ENCODE assay signal across 8 mouse cellular contexts in genomic region chr2:25196172-25196954, GRCm38 (mm10). TPM values are rescaled to one million over a fixed set of nuclear protein-coding genes. Genes with fewer than 3 reads are reported as not detected.
A peak's percentile ranks its signal among the peaks of the same experiment; 100 is the strongest.
DNase-seq lines count a peak whose midpoint lies in the region; ATAC-seq and TF ChIP-seq lines count a peak whose summit lies in the region.

Gene Tor4a (minus strand): TSS chr2:25196886.

- H3K4me2 ChIP-seq in hindbrain, embryonic 14.5 days (replicated peaks), result peak within 1 kb of the TSS; percentile 25
- H3K4me2 ChIP-seq in neural tube, embryonic 13.5 days, result peak within 1 kb of the TSS; percentile 37

- 18% methylated on average over 8 of the region's 8 CpGs for WGBS in hindbrain, embryonic 14.5 days
- 21% methylated on average over 8 of the region's 8 CpGs for WGBS in liver, adult 2 months
- WGBS in neural tube, embryonic 13.5 days, result 17% methylated on average over 8 of the region's 8 CpGs

- no peaks in the 10 kb centered on the region for H3K79me2 ChIP-seq in liver, adult 2 months (ENCODE audit: control insufficient read depth, insufficient read depth, low read length)

- 0 out of 2 replicates have a peak, but pooled peaks have one; percentile 25 for TF ChIP-seq POLR2A in liver, adult 2 months (IDR thresholded peaks at IDR 0.05; ENCODE audit: extremely low read depth, insufficient read depth, low read length)

- H3K27ac ChIP-seq in hindbrain, embryonic 14.5 days, result no peak within 1 kb of the TSS
- H3K27ac ChIP-seq in liver, adult 2 months (replicated peaks; ENCODE audit: insufficient read depth, low read depth, low read length), result peak within 1 kb of the TSS; percentile 62
- no peak within 1 kb of the TSS for H3K27ac ChIP-seq in neural tube, embryonic 13.5 days (replicated peaks)

- H3K4me3 ChIP-seq in hindbrain, embryonic 14.5 days (replicated peaks; ENCODE audit: low read length), result no peak within 1 kb of the TSS; the same call in 1 of the 2 replicates
- peak within 1 kb of the TSS; percentile 55 for H3K4me3 ChIP-seq in liver, adult 2 months (ENCODE audit: insufficient read depth, low read depth, low read length)
- peak within 1 kb of the TSS; percentile 9; the same call in 1 of the 2 replicates for H3K4me3 ChIP-seq in neural tube, embryonic 13.5 days

- TF ChIP-seq CTCF in liver, adult 2 months (IDR thresholded peaks at IDR 0.05; ENCODE audit: low read depth, low read length), result 0 out of 2 replicates have a peak, but pooled peaks have one; percentile 4

- H3K9ac ChIP-seq in hindbrain, embryonic 14.5 days, result no peak within 1 kb of the TSS
- peak within 1 kb of the TSS; percentile 51 for H3K9ac ChIP-seq in liver, adult 2 months (ENCODE audit: low read depth, low read length)
- no peak within 1 kb of the TSS for H3K9ac ChIP-seq in neural tube, embryonic 13.5 days

- DNase-seq in CD8-positive naive resting alpha-beta T cell, adult 2 months (ENCODE audit: low read depth in 2 of 2, low spot score in 2 of 2), result peak; percentile 61
- DNase-seq in adrenal gland, adult (ENCODE audit: inconsistent age in 2 of 2, low spot score in 1 of 2), result peak; percentile 91 to 96
- peak; percentile 73 for DNase-seq in gastrocnemius, adult 18-20 months (ENCODE audit: low spot score)
- DNase-seq in hindbrain, embryonic 14.5 days (ENCODE audit: low spot score), result no peak
- DNase-seq in liver, adult 2 months (ENCODE audit: extremely low read depth, low read depth, low spot score), result peak; percentile 66
- peak; percentile 81 for DNase-seq in thymus, postnatal 14 days
- no peak for DNase-seq in layer of hippocampus, adult 18-20 months (ENCODE audit: low spot score in 2 of 2)

- H3K36me3 ChIP-seq in hindbrain, embryonic 14.5 days (replicated peaks; ENCODE audit: control insufficient read depth, insufficient read depth), result peaks cover 35% of the 10 kb centered on the region
- H3K36me3 ChIP-seq in liver, adult 2 months (ENCODE audit: control insufficient read depth, insufficient read depth, low read length), result peaks cover 11% of the 10 kb centered on the region; the same call in 1 of the 2 replicates
- H3K36me3 ChIP-seq in neural tube, embryonic 13.5 days, result peaks cover 35% of the 10 kb centered on the region

- no peaks in the 10 kb centered on the region for H3K4me1 ChIP-seq in hindbrain, embryonic 14.5 days (replicated peaks; ENCODE audit: control insufficient read depth, insufficient read depth, low read length)
- peaks cover 5% of the 10 kb centered on the region; the same call in 1 of the 2 replicates for H3K4me1 ChIP-seq in liver, adult 2 months (ENCODE audit: control insufficient read depth, insufficient read depth, low read length)
- peaks cover 14% of the 10 kb centered on the region; the same call in 1 of the 2 replicates for H3K4me1 ChIP-seq in neural tube, embryonic 13.5 days (replicated peaks)

- no peak for ATAC-seq in hindbrain, embryonic 14.5 days (ENCODE audit: low FRiP score)
- ATAC-seq in neural tube, embryonic 13.5 days (ENCODE audit: low read depth), result no peak

- H3K27me3 ChIP-seq in hindbrain, embryonic 14.5 days (ENCODE audit: control insufficient read depth, insufficient read depth, low read length), result peaks cover 25% of the 10 kb centered on the region
- H3K27me3 ChIP-seq in liver, adult 2 months (ENCODE audit: control insufficient read depth, insufficient read depth, low read length), result no peaks in the 10 kb centered on the region
- peaks cover 42% of the 10 kb centered on the region for H3K27me3 ChIP-seq in neural tube, embryonic 13.5 days

- no peaks in the 10 kb centered on the region for H3K9me3 ChIP-seq in hindbrain, embryonic 14.5 days (ENCODE audit: control insufficient read depth, low read length)
- no peaks in the 10 kb centered on the region for H3K9me3 ChIP-seq in neural tube, embryonic 13.5 days

RNA-seq across cellular contexts. Expression of gene Tor4a, which starts in this region (rescaled TPM):
- total RNA-seq in gastrocnemius, adult 18-20 months (2021), result 1 to 10 TPM in 1 of 2 experiments, under 1 TPM in 1; 0.84 to 1.2 TPM
- polyA plus RNA-seq in hindbrain, embryonic 14.5 days (2014; fragmentation: Nextera tagmentation; extraction: Ambion mirVana), result 2.0 and 2.2 TPM in 2 replicates
- total RNA-seq in liver, adult 2 months (2014; rRNA removed), result 4.6 TPM in 2 replicates
- 4.3 and 7.0 TPM in 2 replicates for polyA plus RNA-seq in liver, adult 2 months (2012; rRNA removed)
- polyA plus RNA-seq in neural tube, embryonic 13.5 days (2015; fragmentation: Nextera tagmentation; extraction: Ambion mirVana), result 1.2 and 1.4 TPM in 2 replicates
- total RNA-seq in layer of hippocampus, adult 18-20 months (2021), result 1 to 10 TPM; 1.9 to 2.3 TPM

Comparison
In these comparisons a context has a peak if more than half of its experiments do, and no peak if none do; other contexts are left out.
1. DNase-seq: peak in CD8-positive naive resting alpha-beta T cell, adult 2 months (2 of 2), adrenal gland, adult (2 of 2), gastrocnemius, adult 18-20 months (single experiment), liver, adult 2 months (single experiment) and thymus, postnatal 14 days (single experiment); none in hindbrain, embryonic 14.5 days (single experiment) and layer of hippocampus, adult 18-20 months (0 of 2).